Mouse (Mus musculus): ENCODE data around the gene Nanog. TPM values are rescaled to one million over a fixed set of nuclear protein-coding genes. Genes with fewer than 3 reads are reported as not detected.

The Nanog gene
- total and polyA plus RNA-seq, 3 experiments: 0.27 TPM; not detected in 2

DNA sequence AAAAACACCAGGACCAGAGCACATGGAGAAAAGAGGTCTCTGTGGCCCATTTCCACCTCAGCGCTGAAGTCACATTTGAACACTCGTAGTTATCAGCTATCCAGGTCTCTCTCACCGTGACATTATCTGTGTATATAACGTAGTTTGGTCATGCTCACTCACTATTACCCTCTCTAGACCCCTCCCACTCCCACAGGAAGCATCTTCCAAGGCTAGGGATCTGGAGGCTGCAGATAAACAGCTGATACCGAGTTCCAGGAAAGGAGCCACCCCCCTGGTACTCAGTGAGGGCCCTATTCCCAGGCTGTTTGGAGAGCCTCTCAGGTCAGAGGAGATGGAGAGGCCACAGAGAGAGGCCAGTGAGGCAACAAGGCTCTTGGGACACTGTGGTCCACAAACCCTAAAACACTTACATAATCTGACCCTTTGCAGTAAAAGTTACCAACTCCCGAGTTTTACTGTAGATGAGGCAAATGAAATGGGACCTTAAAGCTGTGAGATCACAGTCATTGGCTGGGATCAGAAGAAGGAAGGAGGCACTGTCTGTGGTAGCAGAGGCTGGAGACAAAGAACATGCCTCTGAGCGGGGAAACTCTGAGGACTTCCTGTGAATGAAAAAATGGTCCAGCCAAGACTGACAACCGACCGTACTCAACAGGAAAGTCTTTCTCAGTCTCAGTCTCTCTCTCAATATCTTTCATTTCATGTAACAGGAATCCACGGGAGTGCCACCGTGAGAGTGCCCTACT lies 55.8 kb downstream of the Nanog start:
- Histone ChIP-seq H3K36me3 (replicated peaks) (no peaks in the 10 kb centered on the region), H3K9me3 (replicated peaks) (no peaks in the 10 kb centered on the region), H3K27me3 (ENCODE audit: insufficient read depth, low read length) (peaks cover 7% of the 10 kb centered on the region; the same call in 1 of the 2 replicates), H3K4me3 (ENCODE audit: low read depth, low read length) (no peak overlapping the region), H3K4me1 (ENCODE audit: insufficient read depth, low read depth, low read length) (peaks cover 24% of the 10 kb centered on the region)
- DNase-seq (ENCODE audit: low spot score): no peak
- ATAC-seq (ENCODE audit: extremely low read depth, insufficient number of reproducible peaks, low FRiP score, poor library complexity, severe bottlenecking): peak; percentile 66
- TF ChIP-seq GATA2 (IDR thresholded peaks at IDR 0.05; ENCODE audit: borderline replicate concordance, low read depth, low read length) (no peak), POLR2AphosphoS5 (IDR thresholded peaks at IDR 0.05; ENCODE audit: insufficient replicate concordance, low read depth, low read length) (no peak), TAL1 (conservative IDR thresholded peaks at IDR 0.05; ENCODE audit: low read depth, low read length) (no peak), CTCF (IDR thresholded peaks at IDR 0.05; ENCODE audit: low read depth, low read length) (no peak), GATA1 (IDR thresholded peaks at IDR 0.05; ENCODE audit: borderline replicate concordance, low read length) (no peak)

DNA sequence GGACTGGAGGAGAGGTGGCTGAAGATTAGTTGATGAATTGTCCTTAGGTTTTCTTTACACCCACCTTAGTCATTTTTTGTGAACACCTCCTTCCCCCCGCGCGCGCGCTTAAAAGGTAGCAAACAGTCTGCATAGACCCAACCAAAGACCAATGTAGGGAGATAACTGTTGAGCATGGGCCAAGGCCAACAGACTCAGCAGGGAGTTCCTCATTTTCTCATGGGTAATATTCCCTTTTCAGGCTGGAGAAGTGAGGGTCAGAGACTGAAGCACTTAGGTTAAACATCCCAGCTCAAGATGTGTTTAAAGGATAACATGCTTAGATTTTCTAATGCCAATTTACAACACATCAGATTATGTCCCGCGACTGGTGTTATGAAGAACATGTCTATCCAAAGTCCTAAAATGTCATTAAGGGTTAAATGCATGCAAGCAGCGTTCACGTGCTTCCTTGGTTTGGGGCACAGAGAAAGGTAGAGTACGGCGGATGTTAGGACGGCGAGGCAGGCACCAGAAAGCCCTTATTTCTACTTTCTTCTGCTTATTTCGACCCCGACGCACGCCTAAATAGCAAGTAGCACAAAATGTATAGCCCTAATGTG lies 56.7 kb downstream of the Nanog start:
- no peak overlapping the region for H3K4me3 ChIP-seq (ENCODE audit: low read depth, low read length)
- H3K4me1 ChIP-seq (ENCODE audit: insufficient read depth, low read depth, low read length): peaks cover 24% of the 10 kb centered on the region
- DNase-seq (ENCODE audit: low spot score): no peak
- no peak for TF ChIP-seq GATA1 (IDR thresholded peaks at IDR 0.05; ENCODE audit: borderline replicate concordance, low read length)
- no peak for TF ChIP-seq POLR2AphosphoS5 (IDR thresholded peaks at IDR 0.05; ENCODE audit: insufficient replicate concordance, low read depth, low read length)
- no peak for ATAC-seq (ENCODE audit: extremely low read depth, insufficient number of reproducible peaks, low FRiP score, poor library complexity, severe bottlenecking)
- H3K27me3 ChIP-seq (ENCODE audit: insufficient read depth, low read length): peaks cover 7% of the 10 kb centered on the region; the same call in 1 of the 2 replicates
- no peaks in the 10 kb centered on the region for H3K36me3 ChIP-seq (replicated peaks)
- no peaks in the 10 kb centered on the region for H3K9me3 ChIP-seq (replicated peaks)

Other genes with a start within 250 kb of the Nanog start
- not detected in 2 replicates for gene Rimklb, start 208.7 kb upstream of the Nanog start, total RNA-seq (2014; fragmentation: Nextera tagmentation)
- 0.05 and 0.06 TPM in 2 replicates for gene Rimklb, start 208.7 kb upstream of the Nanog start, total RNA-seq (2017)
- gene Rimklb, start 208.7 kb upstream of the Nanog start, polyA plus RNA-seq (2012): 0.01 and 0.04 TPM in 2 replicates
- not detected in 2 replicates for gene Mfap5, start 201.6 kb upstream of the Nanog start, total RNA-seq (2014; fragmentation: Nextera tagmentation)
- gene Mfap5, start 201.6 kb upstream of the Nanog start, total RNA-seq (2017): 0.06 and 0.11 TPM in 2 replicates
- not detected in 2 replicates for gene Mfap5, start 201.6 kb upstream of the Nanog start, polyA plus RNA-seq (2012)
- gene Aicda, start 153.7 kb upstream of the Nanog start, total RNA-seq (2014; fragmentation: Nextera tagmentation): not detected in 2 replicates
- not detected in 2 replicates for gene Aicda, start 153.7 kb upstream of the Nanog start, total RNA-seq (2017)
- not detected in 2 replicates for gene Aicda, start 153.7 kb upstream of the Nanog start, polyA plus RNA-seq (2012)
- 26.6 and 26.8 TPM in 2 replicates for gene Apobec1, start 105.0 kb upstream of the Nanog start, total RNA-seq (2014; fragmentation: Nextera tagmentation)
- gene Apobec1, start 105.0 kb upstream of the Nanog start, total RNA-seq (2017): 7.0 and 7.2 TPM in 2 replicates
- 0.43 and 0.51 TPM in 2 replicates for gene Apobec1, start 105.0 kb upstream of the Nanog start, polyA plus RNA-seq (2012)
- gene Gdf3, start 97.4 kb upstream of the Nanog start, total RNA-seq (2014; fragmentation: Nextera tagmentation): not detected in 2 replicates
- gene Gdf3, start 97.4 kb upstream of the Nanog start, total RNA-seq (2017): 0.05 and 0.06 TPM in 2 replicates
- 0.04 and 0.09 TPM in 2 replicates for gene Gdf3, start 97.4 kb upstream of the Nanog start, polyA plus RNA-seq (2012)
- gene Dppa3, start 81.1 kb upstream of the Nanog start, total RNA-seq (2014; fragmentation: Nextera tagmentation): not detected in 2 replicates
- not detected in 2 replicates for gene Dppa3, start 81.1 kb upstream of the Nanog start, total RNA-seq (2017)
- gene Dppa3, start 81.1 kb upstream of the Nanog start, polyA plus RNA-seq (2012): not detected in 2 replicates
- gene Slc2a3, start 94.2 kb downstream of the Nanog start, total RNA-seq (2014; fragmentation: Nextera tagmentation): 375 and 431 TPM in 2 replicates
- gene Slc2a3, start 94.2 kb downstream of the Nanog start, total RNA-seq (2017): 371 and 387 TPM in 2 replicates
- gene Slc2a3, start 94.2 kb downstream of the Nanog start, polyA plus RNA-seq (2012): 73.2 and 97.6 TPM in 2 replicates
- 24.3 and 27.8 TPM in 2 replicates for gene Foxj2, start 112.4 kb downstream of the Nanog start, total RNA-seq (2014; fragmentation: Nextera tagmentation)
- 3.9 and 4.0 TPM in 2 replicates for gene Foxj2, start 112.4 kb downstream of the Nanog start, total RNA-seq (2017)
- gene Foxj2, start 112.4 kb downstream of the Nanog start, polyA plus RNA-seq (2012): 18.6 and 20.5 TPM in 2 replicates
- not detected in 2 replicates for gene C3ar1, start 148.7 kb downstream of the Nanog start, total RNA-seq (2014; fragmentation: Nextera tagmentation)
- gene C3ar1, start 148.7 kb downstream of the Nanog start, total RNA-seq (2017): 0.23 and 0.38 TPM in 2 replicates
- gene C3ar1, start 148.7 kb downstream of the Nanog start, polyA plus RNA-seq (2012): not detected in 2 replicates
- gene Necap1, start 167.0 kb downstream of the Nanog start, total RNA-seq (2014; fragmentation: Nextera tagmentation): 30.8 and 40.5 TPM in 2 replicates
- 19.4 and 19.9 TPM in 2 replicates for gene Necap1, start 167.0 kb downstream of the Nanog start, total RNA-seq (2017)
- gene Necap1, start 167.0 kb downstream of the Nanog start, polyA plus RNA-seq (2012): 8.1 and 10.4 TPM in 2 replicates
- 2.0 TPM in 1 of 2 replicates, not detected in the other for gene Clec4a1, start 214.4 kb downstream of the Nanog start, total RNA-seq (2014; fragmentation: Nextera tagmentation)
- 0.05 TPM in 1 of 2 replicates, not detected in the other for gene Clec4a1, start 214.4 kb downstream of the Nanog start, total RNA-seq (2017)
- not detected in 2 replicates for gene Clec4a1, start 214.4 kb downstream of the Nanog start, polyA plus RNA-seq (2012)
- not detected in 2 replicates for gene Clec4a3, start 245.0 kb downstream of the Nanog start, total RNA-seq (2014; fragmentation: Nextera tagmentation)
- gene Clec4a3, start 245.0 kb downstream of the Nanog start, total RNA-seq (2017): not detected in 2 replicates
- not detected in 2 replicates for gene Clec4a3, start 245.0 kb downstream of the Nanog start, polyA plus RNA-seq (2012)

Measured in G1E (cell line).